Mouse (Mus musculus) G1E (cell line): Measurements from ENCODE around the gene Echdc3. TPM values are rescaled to one million over a fixed set of nuclear protein-coding genes. Genes with fewer than 3 reads are reported as not detected.

Experiments used
- ATAC-seq: 2 replicates; pipeline ENCODE4 v1.8.0; 2016; ENCODE audit warnings: mild to moderate bottlenecking; ENCODE audit not compliant: insufficient number of reproducible peaks, poor library complexity, low FRiP score, severe bottlenecking; ENCODE audit errors: extremely low read depth
- DNase-seq: peaks from one replicate; pipeline ENCODE4 v3.0.0; 2012; ENCODE audit warnings: low spot score
- H3K27me3 ChIP-seq: 2 replicates; pipeline ENCODE4 v1.6.1; 2012; ENCODE audit warnings: mild to moderate bottlenecking, low read length, inconsistent platforms; ENCODE audit not compliant: insufficient read depth
- H3K36me3 ChIP-seq: replicated peaks from 2 replicates; pipeline ENCODE3; 2012; ENCODE audit warnings: mild to moderate bottlenecking, inconsistent platforms
- H3K4me1 ChIP-seq: 2 replicates; pipeline ENCODE4 v1.6.1; 2012; ENCODE audit warnings: low read depth, low read length, inconsistent platforms, mixed read lengths; ENCODE audit not compliant: insufficient read depth
- H3K4me3 ChIP-seq: 2 replicates; pipeline ENCODE4 v1.5.1; 2012; ENCODE audit warnings: low read depth, mild to moderate bottlenecking, inconsistent platforms, low read length, moderate library complexity, mixed read lengths
- H3K9me3 ChIP-seq: replicated peaks from 2 replicates; pipeline ENCODE4 v1.6.1; 2012; ENCODE audit warnings: inconsistent platforms
- CTCF ChIP-seq: IDR thresholded peaks from 2 replicates; pipeline ENCODE4 v1.5.1; 2012; ENCODE audit warnings: low read depth, low read length, inconsistent platforms, mixed read lengths
- GATA1 ChIP-seq: IDR thresholded peaks from 2 replicates; pipeline ENCODE4 v1.6.1; 2012; ENCODE audit warnings: borderline replicate concordance, low read length, inconsistent platforms, mixed read lengths
- GATA2 ChIP-seq: IDR thresholded peaks from 2 replicates; pipeline ENCODE4 v1.6.1; 2012; ENCODE audit warnings: low read depth, low read length, inconsistent platforms, borderline replicate concordance
- POLR2AphosphoS5 ChIP-seq: IDR thresholded peaks from 2 replicates; pipeline ENCODE4 v1.6.1; 2012; ENCODE audit warnings: low read depth, low read length, inconsistent platforms; ENCODE audit not compliant: insufficient replicate concordance
- TAL1 ChIP-seq: conservative IDR thresholded peaks from 2 replicates; pipeline ENCODE4 v1.6.1; 2012; ENCODE audit warnings: low read depth, low read length, inconsistent platforms, mixed read lengths
- polyA plus RNA-seq: library from polyadenylated mRNA; stranded (reverse); fragments of >175 nt; gene quantifications from 2 replicates; pipeline ENCODE4 v1.2.3, GENCODE M21; 2012
- total RNA-seq, 2 experiments: library from RNA; stranded (forward) in 1 of 2; stranded (reverse) in 1 of 2; fragments of 200-1000 nt in 1 of 2; fragments of >200 nt in 1 of 2; fragmentation: Nextera tagmentation in 1 of 2; gene quantifications; 2 replicates each; pipeline ENCODE4 v1.2.3; 2014 to 2017

The Echdc3 gene
- total and polyA plus RNA-seq, 3 experiments, result 0.27 TPM; not detected in 2

- DNase-seq (no peak), ATAC-seq (no peak)
- Histone ChIP-seq H3K36me3 (no peaks in the 10 kb centered on the region), H3K4me1 (no peaks in the 10 kb centered on the region), H3K4me3 (no peak overlapping the region), H3K27me3 (peaks cover 11% of the 10 kb centered on the region; the same call in 1 of the 2 replicates), H3K9me3 (no peaks in the 10 kb centered on the region)
- TF ChIP-seq GATA2 (no peak), TAL1 (no peak), GATA1 (no peak), CTCF (no peak), POLR2AphosphoS5 (no peak)
Measured at GRCm38 (mm10) chr2:6157208-6157607, 55.6 kb downstream of the Echdc3 start.

- TF ChIP-seq TAL1 (no peak), CTCF (no peak), GATA2 (no peak), GATA1 (no peak), POLR2AphosphoS5 (no peak)
- Histone ChIP-seq H3K4me3 (no peak overlapping the region), H3K36me3 (no peaks in the 10 kb centered on the region), H3K27me3 (peaks cover 17% of the 10 kb centered on the region), H3K9me3 (no peaks in the 10 kb centered on the region), H3K4me1 (no peaks in the 10 kb centered on the region)
- DNase-seq (no peak), ATAC-seq (no peak)
Measured at GRCm38 (mm10) chr2:6149801-6150200, 63.0 kb downstream of the Echdc3 start.

GRCm38 (mm10) chr2:6146901-6147300 lies 65.9 kb downstream of the Echdc3 start:
- Histone ChIP-seq H3K36me3 (no peaks in the 10 kb centered on the region), H3K4me3 (no peak overlapping the region), H3K27me3 (peaks cover 18% of the 10 kb centered on the region), H3K9me3 (no peaks in the 10 kb centered on the region), H3K4me1 (no peaks in the 10 kb centered on the region)
- ATAC-seq (no peak), DNase-seq (no peak)
- TF ChIP-seq CTCF (no peak), POLR2AphosphoS5 (no peak)

- no peak overlapping the region for H3K4me3 ChIP-seq
- DNase-seq, result no peak
- H3K36me3 ChIP-seq, result no peaks in the 10 kb centered on the region
- H3K27me3 ChIP-seq, result peaks cover 22% of the 10 kb centered on the region
- no peaks in the 10 kb centered on the region for H3K4me1 ChIP-seq
- H3K9me3 ChIP-seq, result no peaks in the 10 kb centered on the region
- TF ChIP-seq GATA1 (no peak), TAL1 (no peak), GATA2 (no peak), POLR2AphosphoS5 (no peak), CTCF (no peak)
- ATAC-seq, result no peak
Measured at GRCm38 (mm10) chr2:6146257-6146656, 66.6 kb downstream of the Echdc3 start.

GRCm38 (mm10) chr2:6145611-6146010 lies 67.2 kb downstream of the Echdc3 start:
- H3K36me3 ChIP-seq, result no peaks in the 10 kb centered on the region
- no peaks in the 10 kb centered on the region for H3K4me1 ChIP-seq
- peaks cover 20% of the 10 kb centered on the region for H3K27me3 ChIP-seq
- no peak overlapping the region for H3K4me3 ChIP-seq
- ATAC-seq, result no peak
- H3K9me3 ChIP-seq, result no peaks in the 10 kb centered on the region
- DNase-seq, result no peak
- TF ChIP-seq POLR2AphosphoS5 (no peak), GATA2 (no peak), TAL1 (no peak), CTCF (no peak), GATA1 (no peak)

GRCm38 (mm10) chr2:6142915-6143654 lies 69.7 kb downstream of the Echdc3 start:
- Histone ChIP-seq H3K4me1 (no peaks in the 10 kb centered on the region), H3K27me3 (peaks cover 27% of the 10 kb centered on the region), H3K9me3 (no peaks in the 10 kb centered on the region), H3K4me3 (no peak overlapping the region), H3K36me3 (no peaks in the 10 kb centered on the region)
- ATAC-seq (no peak), DNase-seq (no peak)
- no peak for TF ChIP-seq GATA1
- TF ChIP-seq GATA2, result no peak
- TF ChIP-seq TAL1, result no peak
- TF ChIP-seq POLR2AphosphoS5, result no peak
- no peak for TF ChIP-seq CTCF
